Mouse (Mus musculus) urinary bladder, postnatal 14 days (tissue): ENCODE data around the gene Sgms2.

Experiments used
- DNase-seq: peaks from one replicate; pipeline ENCODE4 v3.0.0; 2021; ENCODE audit warnings: low spot score

The Sgms2 gene

DNA sequence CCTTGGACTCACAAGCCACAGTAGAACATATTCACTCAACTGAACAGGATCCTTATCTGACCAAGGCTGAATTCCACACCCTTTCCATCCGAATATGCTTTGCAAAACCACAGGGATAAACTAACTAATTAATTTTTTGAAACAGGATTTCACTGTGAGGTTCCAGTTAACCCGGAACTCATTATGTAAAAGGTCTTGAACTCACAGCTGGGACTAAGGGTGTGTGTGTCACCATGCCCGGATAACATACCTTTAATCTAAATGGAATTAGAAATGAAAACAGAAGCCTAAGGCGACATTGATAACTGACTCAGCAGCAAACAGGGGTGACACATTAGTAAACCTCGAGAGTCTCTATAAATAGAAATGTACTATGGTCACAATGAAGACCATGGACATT lies 5.8 kb downstream of the Sgms2 start:
- no peak for DNase-seq

DNA sequence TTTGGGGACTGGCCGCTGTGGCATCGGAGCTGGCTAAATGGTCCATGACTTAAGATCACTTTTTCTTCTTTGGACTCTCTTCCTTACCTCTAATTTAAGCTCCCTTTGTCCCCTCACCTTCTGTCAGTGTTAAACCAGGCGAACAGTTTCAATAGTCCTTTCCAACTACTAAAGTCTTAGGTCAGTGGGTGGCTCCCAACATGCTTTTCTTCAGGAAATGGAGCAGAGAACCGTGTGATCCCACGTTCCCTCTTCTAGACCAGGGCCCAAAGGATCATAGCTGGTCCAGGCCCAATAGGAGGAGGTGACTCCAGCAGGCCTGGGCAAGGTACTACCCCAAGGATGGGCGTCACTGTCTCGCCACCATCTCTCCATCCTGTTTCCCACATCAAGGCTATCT lies 7.6 kb downstream of the Sgms2 start:
- DNase-seq = no peak

DNA sequence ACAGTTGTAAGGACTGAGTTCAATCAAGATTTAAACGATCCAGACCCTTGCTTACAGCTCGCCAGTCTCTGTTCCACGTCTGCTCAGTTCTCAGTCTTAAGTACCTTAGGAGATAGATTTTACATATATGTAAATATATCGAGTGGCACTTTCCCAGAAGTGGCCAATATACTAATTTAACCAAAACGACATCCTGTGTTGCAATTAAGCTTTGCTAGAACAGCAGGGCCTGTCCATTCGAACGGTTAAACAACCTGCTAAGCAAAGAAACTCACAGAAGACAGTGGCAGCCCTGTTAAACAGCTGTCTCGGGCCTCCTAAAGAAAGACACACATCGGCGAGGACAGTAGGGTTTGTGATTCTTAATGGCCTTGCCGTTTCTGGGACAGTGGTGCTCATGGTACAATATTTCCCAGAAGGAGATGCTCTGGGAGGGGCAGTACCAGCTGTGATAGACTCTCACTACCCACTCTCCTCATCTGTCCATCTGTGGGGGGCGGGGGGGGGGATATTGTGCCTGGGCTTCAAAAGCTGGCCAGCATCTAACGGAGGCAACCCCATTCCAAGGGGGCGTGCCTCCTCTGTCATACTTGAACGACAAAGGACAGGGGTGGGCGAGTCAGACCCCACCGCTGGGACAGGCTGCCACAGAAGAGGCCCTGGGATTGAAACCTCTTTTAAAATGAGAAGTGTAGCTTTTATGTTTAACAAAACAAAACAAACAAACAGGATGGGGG lies 9.1 kb downstream of the Sgms2 start:
- DNase-seq = no peak

DNA sequence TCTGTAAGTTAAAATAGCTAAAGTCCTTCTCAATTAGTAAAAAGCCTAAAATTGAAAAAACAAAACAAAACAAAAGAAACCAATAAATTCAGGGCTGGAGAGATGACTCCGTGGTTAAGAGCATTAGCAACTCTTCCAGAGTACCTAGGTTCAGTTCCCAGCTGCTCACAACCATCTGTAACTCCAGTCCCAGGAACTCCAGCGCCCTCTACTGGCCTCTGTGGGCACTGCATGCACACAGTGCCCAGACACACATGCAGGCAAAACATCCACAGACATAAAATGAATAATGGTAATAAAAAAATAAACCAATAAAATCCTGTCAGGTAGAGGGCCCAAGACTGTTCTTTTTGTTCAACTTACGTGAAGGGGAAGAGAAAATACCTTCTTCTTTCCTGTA lies 10.6 kb downstream of the Sgms2 start:
- no peak for DNase-seq

DNA sequence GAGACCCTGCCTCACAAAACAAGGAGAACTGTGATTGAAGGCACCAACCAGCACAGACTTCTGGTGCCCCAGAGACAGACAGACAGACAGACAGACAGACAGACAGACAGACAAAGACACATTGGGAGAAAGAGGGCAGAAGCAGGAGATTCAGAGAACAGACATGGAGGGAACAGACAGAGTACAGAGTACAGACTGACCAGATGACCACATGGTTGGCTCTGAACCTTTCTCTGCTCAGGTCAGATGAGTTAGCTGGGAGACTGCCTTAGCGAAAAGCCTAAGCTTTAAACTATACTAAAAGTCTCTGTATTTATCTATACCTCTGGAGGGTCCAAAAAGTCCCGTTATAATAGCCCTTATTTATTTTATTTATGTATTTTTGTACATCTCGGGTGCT lies 11.8 kb downstream of the Sgms2 start:
- DNase-seq = no peak

DNA sequence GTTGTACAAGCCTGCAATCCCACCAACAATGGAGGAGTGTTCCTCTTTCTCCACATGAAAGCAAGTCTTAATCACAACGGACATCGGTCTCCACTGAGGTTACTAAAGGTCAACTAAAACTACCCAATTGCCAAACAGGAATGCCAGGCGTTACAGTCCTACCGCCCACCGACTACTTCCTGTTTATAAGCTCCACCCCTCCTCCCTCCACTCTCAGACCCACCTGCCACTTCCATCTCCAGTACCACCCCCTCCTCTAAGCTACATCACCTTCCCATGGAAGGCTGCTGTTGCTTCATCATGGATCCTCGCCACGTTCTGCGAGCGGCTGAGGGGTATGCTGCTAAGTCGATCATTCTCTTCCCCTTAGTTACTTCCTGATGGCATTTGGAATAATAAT lies 15.2 kb downstream of the Sgms2 start:
- DNase-seq = no peak

DNA sequence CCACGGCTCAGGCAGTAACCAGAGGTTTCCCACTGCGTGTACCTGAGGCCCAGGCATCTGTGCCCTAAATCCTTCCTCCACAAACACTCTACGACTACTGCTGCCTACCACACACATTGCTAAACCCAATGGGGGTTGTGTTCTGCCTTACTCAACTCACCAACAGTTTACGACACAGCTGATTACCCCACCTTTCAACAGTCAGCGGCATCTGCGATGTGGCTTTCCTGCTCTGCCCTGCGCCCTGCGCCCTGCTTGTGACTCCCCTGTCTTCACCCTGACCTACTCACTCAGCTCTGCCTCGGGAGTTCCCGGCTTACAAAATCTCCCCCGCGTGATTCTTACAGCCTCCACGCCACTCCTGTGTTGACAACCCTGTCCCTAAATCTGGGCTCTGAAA lies 16.7 kb downstream of the Sgms2 start:
- DNase-seq = no peak

DNA sequence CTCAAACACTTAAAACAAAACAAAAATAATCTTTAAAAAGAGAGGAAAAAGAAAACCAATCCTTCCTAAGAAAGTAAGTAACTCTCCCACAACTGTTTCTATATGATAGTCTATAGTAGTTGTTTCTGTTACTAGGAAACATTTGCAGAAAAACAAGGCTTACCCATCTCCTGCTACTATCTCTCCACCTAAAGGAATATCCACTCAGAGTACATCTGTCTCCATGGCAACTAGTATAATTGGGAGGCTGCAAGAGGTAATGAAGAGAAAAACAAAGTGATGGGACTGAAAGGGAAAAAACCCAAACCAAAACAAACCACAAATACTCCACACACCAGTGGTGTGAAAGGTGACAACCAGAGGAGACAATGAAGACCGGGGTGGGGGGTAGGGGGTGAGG lies 17.7 kb downstream of the Sgms2 start:
- no peak for DNase-seq

DNA sequence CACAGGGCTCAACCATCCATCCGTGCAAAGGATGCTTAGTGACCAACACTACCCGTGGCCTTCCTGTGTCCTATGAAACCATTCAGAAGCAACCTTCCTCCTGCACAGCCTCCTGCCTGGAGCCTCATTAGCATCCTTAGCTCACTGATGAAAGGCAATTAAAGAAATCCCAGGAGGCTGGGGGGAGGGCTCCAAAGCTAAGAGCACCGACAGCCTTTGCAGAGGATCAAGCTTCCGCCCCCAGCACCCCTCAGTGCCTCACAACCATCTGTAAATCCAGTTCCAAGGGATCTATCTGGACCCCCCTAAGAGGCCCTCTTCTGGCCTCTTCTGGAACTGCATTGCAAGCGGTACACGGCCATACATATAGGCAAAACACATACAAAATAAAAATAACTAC lies 19.4 kb downstream of the Sgms2 start:
- no peak for DNase-seq

DNA sequence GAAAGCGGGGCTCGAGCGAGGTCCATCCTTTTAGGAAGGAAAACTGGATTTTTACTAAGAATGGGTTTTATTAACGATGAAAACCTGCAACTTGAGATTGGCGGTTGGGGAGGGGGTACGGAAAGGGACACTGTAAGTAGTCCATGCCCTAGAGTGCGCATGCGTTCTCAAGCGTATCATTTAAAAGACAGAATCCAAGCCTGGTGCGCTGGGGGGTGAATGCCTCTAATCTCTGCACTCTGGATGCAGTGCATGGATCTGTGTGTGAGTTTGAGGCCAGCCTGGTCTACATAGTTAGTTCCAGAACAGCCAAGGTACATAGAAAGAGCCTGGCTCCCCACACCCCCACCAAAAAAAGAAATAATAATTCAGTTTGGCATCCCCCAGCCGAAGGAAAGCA lies 19.8 kb downstream of the Sgms2 start:
- DNase-seq = no peak

DNA sequence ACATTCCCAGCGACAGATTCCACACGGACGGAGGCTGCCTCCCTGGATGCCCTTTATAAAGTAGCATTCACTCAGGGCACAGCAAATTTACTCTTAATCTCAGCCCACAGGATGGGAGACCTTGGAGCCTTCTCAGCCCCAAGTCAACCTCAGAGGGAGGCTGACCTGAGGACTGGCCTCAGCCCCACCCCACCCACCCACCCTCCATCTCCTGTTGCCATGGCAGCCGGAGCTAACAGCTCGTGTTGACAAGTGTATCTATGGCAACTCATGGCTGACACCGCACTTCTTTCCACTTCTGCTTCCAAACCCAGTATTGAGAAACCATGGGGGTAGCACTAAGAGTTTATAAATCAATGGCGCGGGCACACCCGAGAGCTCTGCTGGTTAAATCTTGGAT lies 20.4 kb downstream of the Sgms2 start:
- no peak for DNase-seq

DNA sequence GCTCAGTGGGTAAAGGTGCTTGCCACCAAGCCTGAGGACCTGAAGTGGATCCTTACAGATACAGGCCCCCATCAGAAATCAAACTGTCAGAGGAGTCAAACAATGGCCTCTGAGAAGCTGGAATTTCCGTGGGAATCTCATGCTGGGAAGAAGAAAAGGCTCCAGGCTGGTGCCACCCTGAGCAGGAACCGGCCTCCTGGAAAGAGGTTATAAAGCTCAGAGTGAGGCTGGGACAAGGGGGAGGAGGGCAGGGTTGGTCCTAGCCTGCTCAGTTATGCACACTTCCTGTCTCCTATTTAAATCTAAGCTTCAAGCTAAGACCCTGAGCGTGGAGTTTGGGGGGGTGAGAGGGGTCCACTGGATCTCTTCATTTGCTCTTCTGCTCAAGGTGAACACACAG lies 21.6 kb downstream of the Sgms2 start:
- DNase-seq = no peak

DNA sequence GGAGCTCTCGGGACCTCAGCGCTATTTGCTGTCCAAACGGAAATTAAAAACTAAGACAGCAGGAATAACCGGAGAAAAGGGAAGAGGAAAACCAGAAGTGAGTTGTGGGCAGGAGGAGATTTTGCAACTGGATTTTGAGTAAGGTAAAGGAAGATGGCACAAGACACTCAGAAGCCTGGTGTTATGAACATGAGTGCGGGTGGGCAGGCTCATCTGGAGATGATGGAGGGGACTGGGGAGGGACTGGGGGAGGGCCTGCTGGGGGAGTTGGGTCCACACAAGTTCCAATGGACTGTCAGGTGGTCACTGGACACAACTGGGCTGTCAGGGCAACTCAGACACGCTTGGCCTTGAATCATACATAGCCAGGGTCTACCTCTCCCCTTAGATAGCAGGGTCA lies 24.8 kb downstream of the Sgms2 start:
- DNase-seq = no peak

DNA sequence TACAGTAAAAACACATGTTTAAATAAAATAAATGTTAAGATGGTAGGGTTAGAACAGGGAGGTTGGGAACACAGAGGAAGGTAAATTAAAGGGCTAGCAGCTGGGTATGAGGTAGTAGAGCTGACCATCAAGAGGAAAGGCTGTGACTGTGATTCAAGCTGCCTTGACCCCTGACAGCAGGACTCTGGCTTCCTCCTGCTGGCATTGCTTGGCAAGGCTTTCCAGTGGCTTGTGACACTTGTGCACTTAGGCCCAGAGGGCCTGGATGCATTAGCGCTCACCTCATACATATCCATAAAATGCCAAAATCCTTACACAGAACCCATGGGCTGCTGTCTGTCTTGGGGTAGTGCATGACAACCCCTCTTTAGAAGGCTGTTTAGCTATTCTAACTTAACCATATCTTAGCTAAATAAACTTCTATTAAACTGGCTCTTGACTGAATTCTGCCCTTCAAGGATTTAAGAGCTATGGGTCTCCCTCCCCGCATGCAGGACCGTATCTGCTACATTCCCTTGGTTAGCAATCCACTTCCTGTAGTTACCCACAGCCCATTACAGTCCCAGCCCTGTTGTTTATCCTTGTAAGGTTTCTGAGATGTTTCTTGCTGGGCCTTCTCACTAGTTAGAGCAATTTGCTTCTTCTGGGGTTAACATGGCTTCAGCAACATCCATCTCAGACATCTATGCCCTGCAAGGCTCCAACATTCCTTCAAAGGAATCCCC lies 25.5 kb downstream of the Sgms2 start:
- DNase-seq = no peak

DNA sequence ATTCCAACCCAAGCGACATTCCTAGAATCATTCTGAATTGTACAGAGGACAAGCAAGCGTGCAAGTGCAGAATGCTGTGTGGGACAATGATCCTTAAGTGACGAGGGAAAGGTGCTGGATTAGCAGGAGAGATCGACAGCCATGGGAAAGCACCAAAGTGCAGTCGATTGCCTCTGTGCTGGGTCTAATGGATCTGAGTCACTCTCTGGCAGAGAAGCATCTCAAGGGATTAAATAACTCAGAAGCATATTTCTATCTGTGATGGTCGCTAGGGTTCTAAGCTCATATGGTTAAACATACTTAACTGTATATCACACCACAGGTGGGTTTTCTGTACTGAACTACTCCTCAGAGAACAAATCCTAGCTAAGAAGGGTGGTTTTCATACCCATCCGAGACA lies 118.2 kb downstream of the Sgms2 start:
- no peak for DNase-seq

DNA sequence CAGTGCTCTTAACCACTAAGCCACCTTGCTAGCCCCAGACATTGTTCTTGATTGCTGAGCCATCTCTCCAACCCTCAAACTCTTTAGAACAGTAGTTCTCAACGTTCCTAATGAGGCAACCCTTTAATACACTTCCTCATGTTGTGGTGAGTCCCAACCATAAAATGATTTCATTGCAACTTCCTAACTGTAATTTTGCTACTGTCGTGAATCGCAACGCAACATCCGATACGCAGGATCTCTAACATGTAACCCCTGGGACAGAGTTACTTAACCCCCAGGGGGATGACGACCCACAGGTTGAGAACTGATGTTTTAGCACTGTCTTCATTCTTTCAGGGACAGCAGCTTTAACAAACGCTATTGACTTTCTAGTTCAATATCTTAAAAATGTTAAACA lies 122.5 kb downstream of the Sgms2 start:
- DNase-seq = no peak

DNA sequence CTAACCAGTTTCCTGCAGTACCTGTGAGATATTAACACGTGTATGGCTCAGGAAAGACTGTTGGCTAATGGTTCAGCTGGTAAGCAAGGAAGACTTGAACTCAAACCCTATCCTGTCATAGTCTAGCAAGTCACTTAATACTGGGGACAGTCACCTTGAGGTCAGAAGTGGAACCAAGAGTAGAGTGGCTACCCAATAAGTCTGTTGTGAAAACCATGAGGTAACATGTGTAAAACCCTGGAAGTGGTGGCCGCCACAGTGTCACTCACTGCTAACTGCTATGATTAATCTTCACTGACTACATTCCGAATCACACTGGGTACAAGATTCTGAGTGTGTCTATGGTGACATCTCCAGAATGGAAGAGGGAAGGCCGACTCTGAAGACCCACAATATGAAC lies 123.8 kb downstream of the Sgms2 start:
- no peak for DNase-seq

DNA sequence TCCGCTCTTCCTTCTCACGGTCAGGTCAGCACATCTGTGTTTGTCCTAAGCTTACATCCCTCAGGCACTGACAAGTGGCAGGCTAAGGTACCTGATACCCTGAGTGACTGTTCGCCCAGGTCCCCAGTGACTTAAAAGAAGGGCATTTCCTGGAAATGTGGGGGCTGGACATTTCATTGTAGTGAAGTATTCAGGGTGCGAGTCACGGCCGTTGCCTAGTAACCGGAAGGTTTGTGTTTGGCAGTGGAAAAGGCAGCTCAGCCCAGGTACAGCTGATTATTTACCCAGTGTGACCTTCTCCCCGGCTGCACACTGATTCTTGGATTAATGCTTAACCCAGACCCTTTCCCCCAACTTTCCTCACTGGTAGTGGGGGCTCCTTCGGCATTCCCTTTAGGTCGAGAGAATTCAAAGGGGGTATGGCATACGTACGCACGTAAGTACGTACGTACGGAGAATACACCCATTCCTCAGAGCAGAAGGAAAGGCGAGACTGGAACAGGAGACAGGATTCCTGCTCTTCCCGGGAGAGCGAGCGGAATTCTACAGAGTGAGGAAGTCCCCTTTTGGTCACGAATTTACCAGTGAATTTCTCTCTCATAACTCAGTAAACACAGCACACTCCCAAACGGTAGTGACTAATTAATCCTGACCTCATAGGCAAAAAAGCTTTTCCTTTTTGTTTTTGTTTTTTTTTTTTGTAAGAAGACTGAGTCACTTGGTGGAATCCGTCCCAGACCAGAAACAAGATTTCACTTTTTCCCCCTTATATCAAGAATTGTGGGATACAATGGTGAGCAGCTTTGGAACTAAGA lies 126.4 kb downstream of the Sgms2 start:
- peak; percentile 61 for DNase-seq

DNA sequence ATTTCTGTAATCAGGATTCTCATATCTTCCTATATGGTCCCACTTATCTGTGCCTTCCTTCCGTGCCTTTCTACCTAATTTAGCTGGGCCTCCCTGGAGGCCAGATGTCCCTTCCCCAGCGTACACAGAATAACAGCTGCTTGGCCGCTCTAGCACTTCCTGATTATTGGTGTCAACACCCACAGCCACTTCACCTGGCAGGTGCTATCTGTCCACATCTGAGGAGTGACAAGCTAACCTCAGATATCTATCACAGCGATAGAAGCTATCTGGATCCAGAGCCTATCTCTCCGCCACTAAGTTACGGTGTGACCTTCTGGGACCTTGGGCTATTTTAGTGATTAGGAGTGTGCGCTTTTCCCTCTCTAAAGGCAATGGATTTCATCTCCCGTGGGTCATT lies 127.0 kb downstream of the Sgms2 start:
- DNase-seq = no peak

DNA sequence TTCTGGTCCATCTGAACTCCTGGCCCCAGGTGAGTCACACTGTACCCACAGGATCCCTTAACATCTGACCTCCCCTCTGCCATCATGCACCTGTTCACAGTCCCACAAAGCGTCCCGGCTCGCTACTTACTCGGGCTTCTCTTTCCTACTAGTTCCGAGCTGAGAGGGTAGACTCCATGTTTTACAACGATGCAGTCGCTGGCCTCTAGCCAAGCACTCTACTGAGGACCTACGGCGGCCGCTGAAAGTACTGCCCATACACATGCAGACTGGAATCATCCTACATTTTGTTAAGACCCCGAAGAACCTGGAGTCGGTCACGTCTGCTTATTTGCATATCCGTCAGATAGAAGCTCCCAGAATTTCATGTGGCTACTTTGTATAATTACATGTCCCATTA lies 127.6 kb downstream of the Sgms2 start:
- DNase-seq = no peak

DNA sequence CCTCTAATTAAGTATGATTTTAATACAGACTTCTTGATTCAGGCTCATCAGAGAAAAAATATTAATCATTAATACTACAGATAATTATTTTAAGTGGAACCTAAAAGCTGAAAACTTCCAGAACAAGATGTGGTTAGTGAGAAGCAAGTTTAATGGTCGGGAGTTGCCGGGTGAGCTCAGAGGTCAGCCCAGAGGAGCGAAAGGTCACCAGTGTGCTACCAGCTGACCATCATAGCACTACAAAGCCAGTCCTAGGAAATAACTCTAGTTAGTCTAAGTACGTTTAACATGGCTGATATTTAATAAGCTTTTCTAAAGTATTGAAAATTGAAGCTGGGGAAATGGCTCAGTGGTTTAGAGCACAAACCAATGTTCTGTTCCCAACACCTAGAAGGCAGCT lies 129.3 kb downstream of the Sgms2 start:
- DNase-seq = no peak

DNA sequence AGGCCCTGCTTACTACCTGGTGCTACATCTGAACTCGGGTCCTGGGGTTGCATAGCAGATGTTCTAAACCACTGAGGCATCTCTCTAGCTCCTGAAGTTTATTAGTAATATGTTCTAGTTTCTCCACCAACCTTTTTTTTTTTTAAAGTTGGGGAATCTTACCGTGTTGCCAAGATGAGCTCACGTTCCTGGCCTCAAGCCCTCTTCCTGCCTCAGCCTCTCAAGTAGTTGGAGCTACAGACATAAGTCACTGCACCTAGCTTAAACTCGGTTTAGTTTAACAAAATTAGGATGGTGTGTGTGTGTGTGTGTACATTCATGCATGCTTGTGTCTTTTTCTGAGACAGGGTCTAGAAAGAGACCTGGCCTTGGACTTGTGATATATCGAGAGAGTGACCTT lies 132.2 kb downstream of the Sgms2 start:
- DNase-seq = no peak

DNA sequence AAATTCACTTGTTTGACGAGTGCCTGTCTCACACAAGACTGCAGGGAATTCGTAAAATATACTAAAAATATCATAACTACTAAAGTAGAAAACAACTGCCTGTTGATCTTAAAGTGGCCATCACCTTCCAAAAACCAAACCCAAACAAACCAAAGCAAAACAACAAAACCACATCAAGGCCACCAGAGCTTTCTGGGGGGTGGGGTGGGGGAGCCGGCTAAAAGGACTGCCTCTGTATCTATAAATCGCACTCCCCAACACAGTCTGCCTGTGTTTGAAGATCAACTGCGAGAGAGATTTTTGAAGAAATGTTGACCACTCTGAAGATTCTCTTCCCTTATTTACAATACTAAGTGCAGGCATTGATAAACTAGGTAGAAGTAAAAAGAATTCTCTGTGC lies 133.0 kb downstream of the Sgms2 start:
- no peak for DNase-seq
